Mouse (Mus musculus) spleen, adult 12 weeks (tissue): ENCODE measurements around the gene Tead2.
A peak's percentile ranks its signal among the peaks of the same experiment; 100 is the strongest.

Experiments used
- DNase-seq: peaks from one replicate; pipeline ENCODE4 v3.0.0; 2022; ENCODE audit warnings: low spot score

Tead2 gene

DNA sequence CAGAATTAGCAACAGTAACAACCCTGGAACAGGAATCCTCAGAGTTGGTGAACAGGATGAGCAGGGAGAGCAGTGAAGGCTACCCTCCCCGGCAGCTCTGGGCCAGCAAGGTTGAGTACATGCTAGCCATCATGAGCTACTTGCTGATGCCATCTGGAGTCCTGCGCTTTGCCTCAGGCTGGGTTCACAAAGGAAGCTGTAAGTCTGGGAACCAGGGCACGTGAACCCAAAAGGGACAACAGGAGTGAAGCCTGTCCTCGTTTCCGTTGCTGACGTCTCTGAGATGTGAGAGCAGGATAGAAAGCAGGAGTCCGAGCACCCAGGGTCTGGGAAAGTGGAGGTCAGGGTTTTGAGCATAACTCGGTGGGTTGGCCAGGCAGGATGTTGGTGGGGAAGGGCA lies 43.7 kb downstream of the Tead2 start:
- DNase-seq = no peak

DNA sequence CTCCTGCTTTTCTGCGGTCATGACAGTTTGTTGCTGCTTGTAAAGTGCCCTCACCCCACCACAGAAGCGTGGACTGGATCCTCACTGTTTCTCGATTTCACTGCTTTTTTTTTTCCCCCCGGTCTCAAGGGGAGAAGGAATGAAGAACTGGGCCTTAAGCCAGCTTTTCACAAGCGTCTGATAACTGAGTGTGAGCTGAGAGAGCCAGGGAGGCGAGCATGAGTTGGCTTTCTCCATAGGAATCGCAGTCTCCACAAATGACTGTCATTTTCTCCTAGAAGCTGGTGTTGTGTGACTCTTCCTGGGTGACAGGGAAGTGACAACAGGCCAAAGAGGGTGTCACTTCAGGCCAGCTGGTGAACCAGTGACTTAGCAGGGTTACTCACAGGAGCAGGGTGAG lies 46.7 kb downstream of the Tead2 start:
- DNase-seq = no peak

GRCm38 (mm10) chr7:45263006-45263607 lies 47.6 kb downstream of the Tead2 start:
- DNase-seq = no peak

GRCm38 (mm10) chr7:45264348-45264747 lies 48.8 kb downstream of the Tead2 start:
- DNase-seq = no peak

DNA sequence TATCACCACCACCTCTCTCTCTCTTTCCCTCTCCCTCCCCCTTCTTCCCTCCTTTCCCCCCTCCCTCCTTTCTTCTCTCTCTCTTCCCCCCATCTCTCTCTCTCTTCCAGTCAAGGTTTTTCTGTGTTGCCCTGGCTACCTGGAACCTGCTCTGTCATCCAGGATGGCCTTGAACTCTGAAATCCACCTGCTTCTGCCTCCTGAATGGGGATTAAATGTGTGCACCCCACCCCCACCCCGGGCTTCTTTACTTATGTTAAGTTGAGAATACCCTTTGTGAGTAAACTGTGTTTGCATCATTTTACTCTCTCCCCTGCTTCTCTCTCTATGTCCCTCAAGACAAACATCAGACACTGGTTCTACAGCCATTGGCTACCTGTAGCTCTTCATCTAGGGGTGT lies 50.0 kb downstream of the Tead2 start:
- DNase-seq = no peak

DNA sequence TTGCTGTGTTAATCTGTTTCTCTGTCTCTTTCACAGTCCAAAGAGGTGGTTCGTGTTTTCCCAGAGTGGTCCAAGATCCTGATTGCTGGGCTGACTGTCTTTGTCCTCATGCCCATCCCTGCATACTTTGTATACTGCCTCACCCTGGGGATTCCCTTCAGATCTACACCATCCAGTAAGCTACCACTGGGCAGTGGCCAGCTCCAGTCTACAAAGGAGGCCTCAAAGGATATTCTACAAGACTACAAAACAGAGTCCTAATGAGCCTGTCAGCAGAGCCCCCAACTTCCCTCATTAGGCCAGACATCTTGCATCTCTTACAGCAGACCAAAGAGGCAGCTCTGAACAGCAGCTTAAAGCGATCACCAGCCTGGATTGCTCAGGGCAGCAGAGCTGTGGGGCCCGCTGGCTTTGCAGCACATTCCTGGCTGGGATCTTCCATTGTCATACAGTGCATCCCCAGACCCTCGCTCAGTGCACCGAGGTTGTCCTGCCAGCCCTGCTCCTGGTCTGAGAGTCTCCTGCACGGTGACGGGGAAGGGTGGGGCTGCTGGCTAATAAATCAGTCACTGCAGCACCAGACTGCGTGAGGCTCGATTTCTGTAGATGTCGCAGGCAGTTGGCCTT lies 57.3 kb downstream of the Tead2 start:
- no peak for DNase-seq

DNA sequence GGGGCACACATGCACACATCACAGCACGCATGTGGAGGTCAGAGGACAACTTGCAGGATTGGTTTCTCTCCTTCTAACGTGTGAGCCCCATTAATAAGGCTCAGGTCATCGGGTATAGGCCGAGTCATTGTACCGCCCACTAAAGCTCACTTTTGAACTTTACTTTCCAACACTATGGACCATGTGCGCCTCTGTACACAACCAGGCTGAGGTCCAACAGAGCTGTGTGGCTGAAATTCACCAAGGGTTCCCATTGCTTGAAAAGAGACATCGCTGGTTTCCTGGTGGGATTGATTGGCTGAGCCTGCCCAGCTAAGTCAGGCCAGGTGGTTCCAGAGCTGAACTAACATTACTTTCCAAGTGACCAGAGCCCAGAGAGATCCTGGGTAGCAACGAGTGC lies 58.1 kb downstream of the Tead2 start:
- no peak for DNase-seq

GRCm38 (mm10) chr7:45277136-45277760 lies 61.7 kb downstream of the Tead2 start, which contains the start of gene Slc6a21:
Slc6a21 (plus strand) TSS chr7:45277513.
- peak; percentile 70 for DNase-seq
